Mouse (Mus musculus) heart, adult 2 months (tissue): ENCODE data around the gene Exoc4.

Source experiments
- CTCF ChIP-seq: fragments of 200-600 bp; IDR thresholded peaks from 2 replicates; pipeline ENCODE4 v1.8.1; 2022; ENCODE audit warnings: antibody characterized with exemption, mild to moderate bottlenecking, moderate library complexity
- POLR2A ChIP-seq: fragments of 200-500 bp; IDR thresholded peaks from 2 replicates; pipeline ENCODE4 v1.6.1; 2011; ENCODE audit warnings: mild to moderate bottlenecking, low read depth, low read length, control low read depth; ENCODE audit not compliant: insufficient read depth

- TF ChIP-seq POLR2A (no peak), CTCF (no peak)
These were observed 574.3 kb downstream of the Exoc4 start for GRCm38 (mm10) chr6:33823171-33823570.
